Mouse (Mus musculus) embryonic fibroblast, embryonic 13.5 days (primary cell): ENCODE measurements at regions not wholly inside any gene's neighbourhood (a gene's known extent, or its start where the extent isn't known, plus 50 kb on each side); places are given as distances from the start of the nearest gene placed in this dataset.

Source experiments
- CTCF ChIP-seq: IDR thresholded peaks from 2 replicates; pipeline ENCODE4 v1.5.1; 2011; ENCODE audit warnings: mild to moderate bottlenecking, control low read depth, low read length, moderate library complexity, borderline replicate concordance; ENCODE audit not compliant: insufficient read depth
- POLR2A ChIP-seq: IDR thresholded peaks from 2 replicates; pipeline ENCODE4 v1.6.1; 2011; ENCODE audit warnings: low read depth, mild to moderate bottlenecking, control low read depth, low read length, moderate library complexity

GRCm38 (mm10) chr3:133759611-133760010 lies 214.7 kb upstream of the Tet2 start:
- TF ChIP-seq CTCF: no peak
- no peak for TF ChIP-seq POLR2A
